Mouse (Mus musculus): Measurements from ENCODE around the gene Syn3. TPM values are rescaled to one million over a fixed set of nuclear protein-coding genes. Genes with fewer than 3 reads are reported as not detected.
"Not testable (repeated sequence)": the region's sequence is repeated elsewhere in the genome, so short reads cannot be mapped to it uniquely, and the experiment has no call there.

Gene Syn3
- polyA plus RNA-seq, 1 experiment = 0.84 TPM

- Histone ChIP-seq H3K36me3 (ENCODE audit: control insufficient read depth, insufficient read depth, low read length) (no peaks in the 10 kb centered on the region), H3K4me3 (ENCODE audit: control insufficient read depth, insufficient read depth, low read length) (no peak overlapping the region), H3K27ac (ENCODE audit: control insufficient read depth, insufficient read depth, low read length) (no peak overlapping the region), H3K27me3 (ENCODE audit: control insufficient read depth, insufficient read depth, low read length) (no peaks in the 10 kb centered on the region), H3K4me1 (replicated peaks; ENCODE audit: control insufficient read depth, insufficient read depth, low read length) (no peaks in the 10 kb centered on the region)
- no peak for DNase-seq
- WGBS = 94% methylated on average over 10 of the region's 10 CpGs
- no peak for TF ChIP-seq POLR2A (IDR thresholded peaks at IDR 0.05; ENCODE audit: control insufficient read depth, extremely low read depth, insufficient read depth, low read length, poor library complexity)
- TF ChIP-seq CTCF (IDR thresholded peaks at IDR 0.05; ENCODE audit: borderline replicate concordance, control insufficient read depth, extremely low read depth, insufficient read depth, low read length, poor library complexity) = no peak
Measured at GRCm38 (mm10) chr10:86132420-86132956, 366.2 kb downstream of the Syn3 start.

- 96% methylated on average over 6 of the region's 6 CpGs for WGBS
- Histone ChIP-seq H3K27ac (ENCODE audit: control insufficient read depth, insufficient read depth, low read length) (no peak overlapping the region), H3K4me3 (ENCODE audit: control insufficient read depth, insufficient read depth, low read length) (no peak overlapping the region), H3K36me3 (ENCODE audit: control insufficient read depth, insufficient read depth, low read length) (no peaks in the 10 kb centered on the region), H3K27me3 (ENCODE audit: control insufficient read depth, insufficient read depth, low read length) (no peaks in the 10 kb centered on the region), H3K4me1 (replicated peaks; ENCODE audit: control insufficient read depth, insufficient read depth, low read length) (no peaks in the 10 kb centered on the region)
- DNase-seq = no peak
- TF ChIP-seq CTCF (IDR thresholded peaks at IDR 0.05; ENCODE audit: borderline replicate concordance, control insufficient read depth, extremely low read depth, insufficient read depth, low read length, poor library complexity) (no peak), POLR2A (IDR thresholded peaks at IDR 0.05; ENCODE audit: control insufficient read depth, extremely low read depth, insufficient read depth, low read length, poor library complexity) (no peak)
Measured at GRCm38 (mm10) chr10:86129046-86129445, 369.6 kb downstream of the Syn3 start.

- Histone ChIP-seq H3K4me3 (ENCODE audit: control insufficient read depth, insufficient read depth, low read length) (no peak overlapping the region), H3K4me1 (replicated peaks; ENCODE audit: control insufficient read depth, insufficient read depth, low read length) (no peaks in the 10 kb centered on the region), H3K36me3 (ENCODE audit: control insufficient read depth, insufficient read depth, low read length) (no peaks in the 10 kb centered on the region), H3K27ac (ENCODE audit: control insufficient read depth, insufficient read depth, low read length) (no peak overlapping the region), H3K27me3 (ENCODE audit: control insufficient read depth, insufficient read depth, low read length) (no peaks in the 10 kb centered on the region)
- no peak for TF ChIP-seq POLR2A (IDR thresholded peaks at IDR 0.05; ENCODE audit: control insufficient read depth, extremely low read depth, insufficient read depth, low read length, poor library complexity)
- no peak for TF ChIP-seq CTCF (IDR thresholded peaks at IDR 0.05; ENCODE audit: borderline replicate concordance, control insufficient read depth, extremely low read depth, insufficient read depth, low read length, poor library complexity)
- 96% methylated on average over 11 of the region's 11 CpGs for WGBS
- DNase-seq = no peak
Measured at GRCm38 (mm10) chr10:86126478-86126877, 372.2 kb downstream of the Syn3 start.

- Histone ChIP-seq H3K27me3 (ENCODE audit: control insufficient read depth, insufficient read depth, low read length) (no peaks in the 10 kb centered on the region), H3K36me3 (ENCODE audit: control insufficient read depth, insufficient read depth, low read length) (no peaks in the 10 kb centered on the region), H3K4me3 (ENCODE audit: control insufficient read depth, insufficient read depth, low read length) (no peak overlapping the region), H3K27ac (ENCODE audit: control insufficient read depth, insufficient read depth, low read length) (no peak overlapping the region), H3K4me1 (replicated peaks; ENCODE audit: control insufficient read depth, insufficient read depth, low read length) (no peaks in the 10 kb centered on the region)
- 97% methylated on average over 2 of the region's 2 CpGs for WGBS
- DNase-seq = no peak
- no peak for TF ChIP-seq CTCF (IDR thresholded peaks at IDR 0.05; ENCODE audit: borderline replicate concordance, control insufficient read depth, extremely low read depth, insufficient read depth, low read length, poor library complexity)
- TF ChIP-seq POLR2A (IDR thresholded peaks at IDR 0.05; ENCODE audit: control insufficient read depth, extremely low read depth, insufficient read depth, low read length, poor library complexity) = no peak
Measured at GRCm38 (mm10) chr10:86125421-86125820, 373.3 kb downstream of the Syn3 start.

GRCm38 (mm10) chr10:86124115-86124514 lies 374.6 kb downstream of the Syn3 start:
- DNase-seq = no peak
- 65% methylated on average over 4 of the region's 4 CpGs for WGBS
- no peak overlapping the region for H3K27ac ChIP-seq (ENCODE audit: control insufficient read depth, insufficient read depth, low read length)

GRCm38 (mm10) chr10:86123224-86123623 lies 375.5 kb downstream of the Syn3 start:
- H3K27ac ChIP-seq (ENCODE audit: control insufficient read depth, insufficient read depth, low read length) = no peak overlapping the region

More at GRCm38 (mm10) chr10:86124115-86124514, 374.6 kb downstream of the Syn3 start:
- Histone ChIP-seq H3K4me3 (ENCODE audit: control insufficient read depth, insufficient read depth, low read length) (no peak overlapping the region), H3K36me3 (ENCODE audit: control insufficient read depth, insufficient read depth, low read length) (no peaks in the 10 kb centered on the region), H3K27me3 (ENCODE audit: control insufficient read depth, insufficient read depth, low read length) (no peaks in the 10 kb centered on the region), H3K4me1 (replicated peaks; ENCODE audit: control insufficient read depth, insufficient read depth, low read length) (no peaks in the 10 kb centered on the region)
- no peak for TF ChIP-seq POLR2A (IDR thresholded peaks at IDR 0.05; ENCODE audit: control insufficient read depth, extremely low read depth, insufficient read depth, low read length, poor library complexity)
- no peak for TF ChIP-seq CTCF (IDR thresholded peaks at IDR 0.05; ENCODE audit: borderline replicate concordance, control insufficient read depth, extremely low read depth, insufficient read depth, low read length, poor library complexity)

GRCm38 (mm10) chr10:86122456-86122855 lies 376.2 kb downstream of the Syn3 start:
- not testable (repeated sequence) for H3K27me3 ChIP-seq (ENCODE audit: control insufficient read depth, insufficient read depth, low read length); H3K4me3 ChIP-seq (ENCODE audit: control insufficient read depth, insufficient read depth, low read length); H3K4me1 ChIP-seq (replicated peaks; ENCODE audit: control insufficient read depth, insufficient read depth, low read length); H3K27ac ChIP-seq (ENCODE audit: control insufficient read depth, insufficient read depth, low read length); H3K36me3 ChIP-seq (ENCODE audit: control insufficient read depth, insufficient read depth, low read length); DNase-seq
- 99% methylated on average over 10 of the region's 10 CpGs for WGBS

More at GRCm38 (mm10) chr10:86123224-86123623, 375.5 kb downstream of the Syn3 start:
- H3K4me1 ChIP-seq (replicated peaks; ENCODE audit: control insufficient read depth, insufficient read depth, low read length) = no peaks in the 10 kb centered on the region
- H3K36me3 ChIP-seq (ENCODE audit: control insufficient read depth, insufficient read depth, low read length) = no peaks in the 10 kb centered on the region
- WGBS = 56% methylated on average over 2 of the region's 2 CpGs
- H3K27me3 ChIP-seq (ENCODE audit: control insufficient read depth, insufficient read depth, low read length) = no peaks in the 10 kb centered on the region
- TF ChIP-seq CTCF (IDR thresholded peaks at IDR 0.05; ENCODE audit: borderline replicate concordance, control insufficient read depth, extremely low read depth, insufficient read depth, low read length, poor library complexity) (no peak), POLR2A (IDR thresholded peaks at IDR 0.05; ENCODE audit: control insufficient read depth, extremely low read depth, insufficient read depth, low read length, poor library complexity) (no peak)
- no peak overlapping the region for H3K4me3 ChIP-seq (ENCODE audit: control insufficient read depth, insufficient read depth, low read length)
- no peak for DNase-seq

Data from thymus, adult 2 months (tissue).